Mouse (Mus musculus): ENCODE measurements at regions not wholly inside any gene's neighbourhood (a gene's known extent, or its start where the extent isn't known, plus 50 kb on each side); places are given as distances from the start of the nearest gene placed in this dataset.
A peak's percentile ranks its signal among the peaks of the same experiment; 100 is the strongest.

DNA sequence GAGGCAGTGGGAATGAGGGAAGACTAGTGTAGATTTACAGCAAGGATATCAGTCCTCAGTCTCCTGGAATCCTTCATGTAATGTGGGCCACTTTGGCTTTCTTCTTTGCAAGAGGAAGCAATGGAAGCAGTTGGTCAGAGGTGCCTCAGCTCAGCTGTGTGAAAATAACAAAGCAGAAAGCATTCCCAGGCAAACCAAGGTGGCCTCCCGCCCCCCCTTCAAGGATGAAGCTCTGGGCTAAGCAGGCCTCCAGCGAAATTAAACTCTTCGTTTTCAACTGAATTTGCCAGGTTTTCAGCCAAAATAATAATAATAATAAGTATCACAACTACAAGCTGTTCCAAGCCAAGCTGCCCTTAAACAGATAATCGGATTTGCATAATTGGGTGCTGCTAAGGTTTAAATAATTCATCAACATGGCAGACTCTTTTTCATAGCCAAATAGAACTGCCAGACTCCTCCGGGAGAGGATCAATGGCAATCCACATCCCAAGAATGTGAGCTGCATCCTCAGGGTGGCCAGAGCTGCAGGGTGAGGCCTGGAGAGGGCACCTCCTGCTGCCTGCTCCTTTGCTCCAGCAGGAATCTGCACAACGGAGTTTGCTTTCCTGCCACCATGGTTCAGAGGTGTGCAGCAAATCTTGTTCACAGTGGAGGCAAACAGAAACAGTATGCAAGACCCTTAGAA lies 585.9 kb downstream of the Cdk5rap2 start:
- no peaks in the 10 kb centered on the region for H3K27me3 ChIP-seq (ENCODE audit: insufficient read depth, low read length)
- H3K4me2 ChIP-seq (ENCODE audit: low read depth, low read length), result no peak overlapping the region
- no peaks in the 10 kb centered on the region for H3K4me1 ChIP-seq (ENCODE audit: insufficient read depth, low read length)
- no peak overlapping the region for H3K4me3 ChIP-seq (ENCODE audit: low read length)
- 20% methylated on average over 6 of the region's 6 CpGs for WGBS
- H3K9ac ChIP-seq (replicated peaks; ENCODE audit: low read length), result no peak overlapping the region
- no peaks in the 10 kb centered on the region for H3K36me3 ChIP-seq (ENCODE audit: insufficient read depth, low read length)
- no peak overlapping the region for H3K27ac ChIP-seq
- no peaks in the 10 kb centered on the region for H3K9me3 ChIP-seq (ENCODE audit: low read length)
- no peak for TF ChIP-seq CTCF (IDR thresholded peaks at IDR 0.05; ENCODE audit: low read depth)
- peak; percentile 5 for DNase-seq (ENCODE audit: low spot score)
- 0 out of 2 replicates have a peak, but pooled peaks have one; percentile 35 for ATAC-seq

DNA sequence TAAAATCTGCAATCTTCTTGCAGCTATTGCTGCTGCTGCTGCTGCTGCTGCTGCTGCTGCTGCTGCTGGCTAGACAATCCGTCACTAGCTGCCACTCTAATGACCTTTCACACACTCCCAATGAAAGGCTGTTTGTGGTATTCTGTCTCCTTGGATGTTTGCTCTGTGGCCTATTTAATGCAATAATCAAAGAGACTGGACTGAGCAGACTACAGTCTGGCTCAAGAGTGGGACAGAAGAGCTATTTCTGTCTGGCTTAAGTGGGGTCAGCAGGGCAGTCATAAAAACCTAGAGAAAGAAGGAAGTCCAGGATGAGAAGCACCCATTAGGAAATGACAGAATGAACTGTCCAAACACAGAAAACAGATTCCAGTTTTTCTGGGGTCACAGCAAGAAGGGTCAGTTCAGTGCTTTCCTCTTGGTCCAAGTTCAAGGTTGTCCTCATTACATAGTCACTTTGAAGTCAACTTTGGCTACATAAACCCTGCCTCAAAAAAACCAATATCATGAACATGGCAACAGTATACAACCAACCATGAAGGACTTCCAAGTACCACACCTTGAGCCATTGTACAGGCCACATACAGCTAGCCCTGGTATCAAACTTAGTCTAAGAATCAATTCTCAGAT lies 586.8 kb downstream of the Cdk5rap2 start:
- no peaks in the 10 kb centered on the region for H3K27me3 ChIP-seq (ENCODE audit: insufficient read depth, low read length)
- no peak overlapping the region for H3K9ac ChIP-seq (replicated peaks; ENCODE audit: low read length)
- WGBS, result 19% methylated on average over 1 of the region's 1 CpGs
- H3K27ac ChIP-seq, result no peak overlapping the region
- no peaks in the 10 kb centered on the region for H3K9me3 ChIP-seq (ENCODE audit: low read length)
- no peak overlapping the region for H3K4me3 ChIP-seq (ENCODE audit: low read length)
- ATAC-seq (no peak), DNase-seq (ENCODE audit: low spot score) (no peak)
- TF ChIP-seq CTCF (IDR thresholded peaks at IDR 0.05; ENCODE audit: low read depth), result no peak
- no peaks in the 10 kb centered on the region for H3K36me3 ChIP-seq (ENCODE audit: insufficient read depth, low read length)
- H3K4me1 ChIP-seq (ENCODE audit: insufficient read depth, low read length), result no peaks in the 10 kb centered on the region
- H3K4me2 ChIP-seq (ENCODE audit: low read depth, low read length), result no peak overlapping the region

DNA sequence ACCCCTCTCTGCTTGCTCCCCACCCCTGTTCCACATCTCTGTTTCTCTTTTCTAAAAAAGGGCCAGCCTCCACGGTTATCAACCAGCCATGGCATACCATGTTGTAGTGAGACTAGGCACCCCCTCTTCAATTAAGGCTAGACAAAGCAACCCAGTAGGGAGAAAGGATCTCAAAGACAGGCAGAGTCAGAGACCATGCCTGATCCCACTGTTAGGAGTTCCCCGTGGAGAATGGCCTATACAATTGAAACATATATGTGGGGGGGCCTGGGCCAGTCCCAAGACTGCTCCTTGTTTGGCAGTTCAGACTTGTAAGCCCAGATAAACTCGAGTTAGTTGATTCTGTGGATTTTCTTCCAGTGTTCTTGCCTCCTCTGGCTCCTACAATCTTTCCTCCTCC lies 591.4 kb downstream of the Cdk5rap2 start:
- Histone ChIP-seq H3K27me3 (ENCODE audit: insufficient read depth, low read length) (no peaks in the 10 kb centered on the region), H3K4me3 (ENCODE audit: low read length) (no peak overlapping the region), H3K4me2 (ENCODE audit: low read depth, low read length) (no peak overlapping the region), H3K27ac (no peak overlapping the region), H3K9me3 (ENCODE audit: low read length) (no peaks in the 10 kb centered on the region), H3K4me1 (ENCODE audit: insufficient read depth, low read length) (no peaks in the 10 kb centered on the region), H3K36me3 (ENCODE audit: insufficient read depth, low read length) (no peaks in the 10 kb centered on the region), H3K9ac (replicated peaks; ENCODE audit: low read length) (no peak overlapping the region)
- no peak for ATAC-seq
- WGBS, result 10% methylated on average over 3 of the region's 3 CpGs
- no peak for TF ChIP-seq CTCF (IDR thresholded peaks at IDR 0.05; ENCODE audit: low read depth)
- DNase-seq (ENCODE audit: low spot score), result no peak

DNA sequence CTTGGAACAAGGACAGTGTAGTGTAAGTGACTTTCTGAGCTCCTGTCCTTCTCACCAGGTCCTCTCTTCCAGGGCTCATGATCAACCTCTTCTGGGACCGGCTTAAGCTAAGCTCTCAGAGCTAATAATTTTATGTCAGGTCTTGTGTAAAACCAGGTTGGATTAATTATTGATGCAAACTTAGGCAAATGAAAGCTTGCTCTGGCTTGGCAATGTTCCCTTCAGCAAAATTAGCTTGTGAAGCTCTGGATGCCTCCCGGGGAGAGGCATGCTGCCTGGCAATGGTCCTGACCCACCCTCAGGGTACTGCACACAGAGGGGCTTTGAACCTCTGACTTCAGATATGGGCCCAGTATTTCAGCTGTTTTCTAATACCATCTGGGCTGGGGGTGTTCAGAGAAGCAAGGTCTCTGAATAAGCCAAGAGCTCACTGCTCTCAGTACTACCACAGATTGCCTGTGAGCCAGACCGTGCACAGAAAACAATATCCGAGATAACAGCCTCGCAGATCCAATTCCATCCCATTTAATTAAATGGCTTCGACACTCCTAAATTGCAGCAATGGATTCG lies 624.7 kb downstream of the Cdk5rap2 start:
- H3K27me3 ChIP-seq (ENCODE audit: insufficient read depth, low read length), result no peaks in the 10 kb centered on the region
- no peak for ATAC-seq
- no peaks in the 10 kb centered on the region for H3K36me3 ChIP-seq (ENCODE audit: insufficient read depth, low read length)
- no peak for TF ChIP-seq CTCF (IDR thresholded peaks at IDR 0.05; ENCODE audit: low read depth)
- no peaks in the 10 kb centered on the region for H3K4me1 ChIP-seq (ENCODE audit: insufficient read depth, low read length)
- DNase-seq (ENCODE audit: low spot score), result peak; percentile 3
- H3K9me3 ChIP-seq (ENCODE audit: low read length), result no peaks in the 10 kb centered on the region
- no peak overlapping the region for H3K27ac ChIP-seq
- no peak overlapping the region for H3K4me3 ChIP-seq (ENCODE audit: low read length)
- 59% methylated on average over 7 of the region's 7 CpGs for WGBS
- H3K9ac ChIP-seq (replicated peaks; ENCODE audit: low read length), result no peak overlapping the region
- H3K4me2 ChIP-seq (ENCODE audit: low read depth, low read length), result no peak overlapping the region

GRCm38 (mm10) chr4:69781258-69781657 lies 629.0 kb downstream of the Cdk5rap2 start:
- Histone ChIP-seq H3K4me1 (ENCODE audit: insufficient read depth, low read length) (no peaks in the 10 kb centered on the region), H3K4me3 (ENCODE audit: low read length) (no peak overlapping the region), H3K9me3 (ENCODE audit: low read length) (no peaks in the 10 kb centered on the region), H3K4me2 (ENCODE audit: low read depth, low read length) (peak overlapping the region; percentile 11; the same call in 1 of the 2 replicates), H3K9ac (replicated peaks; ENCODE audit: low read length) (no peak overlapping the region), H3K27me3 (ENCODE audit: insufficient read depth, low read length) (no peaks in the 10 kb centered on the region), H3K27ac (no peak overlapping the region), H3K36me3 (ENCODE audit: insufficient read depth, low read length) (no peaks in the 10 kb centered on the region)
- DNase-seq (ENCODE audit: low spot score) (peak; percentile 24), ATAC-seq (no peak)
- WGBS, result 47% methylated on average over 8 of the region's 8 CpGs
- no peak for TF ChIP-seq CTCF (IDR thresholded peaks at IDR 0.05; ENCODE audit: low read depth)

DNA sequence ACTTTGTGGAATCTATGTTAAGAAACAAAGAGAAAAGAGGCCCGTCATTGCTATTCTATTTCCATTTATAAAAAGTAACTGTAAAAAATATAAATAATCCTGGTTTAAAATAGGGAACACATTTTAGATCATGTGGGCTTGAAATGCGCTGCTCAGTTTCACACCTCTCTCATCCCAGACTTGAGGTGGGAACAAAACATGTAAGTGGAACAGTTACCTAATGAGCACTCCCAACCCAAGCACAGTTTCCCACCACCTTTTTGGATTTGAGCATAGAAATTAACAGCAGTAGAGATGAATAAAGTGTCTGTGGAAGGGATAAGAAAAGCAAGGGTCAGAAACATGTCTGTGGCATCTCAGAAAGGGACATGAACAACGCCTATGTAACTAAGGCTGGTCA lies 648.4 kb downstream of the Cdk5rap2 start:
- TF ChIP-seq CTCF (IDR thresholded peaks at IDR 0.05; ENCODE audit: low read depth), result no peak
- Histone ChIP-seq H3K36me3 (ENCODE audit: insufficient read depth, low read length) (no peaks in the 10 kb centered on the region), H3K27me3 (ENCODE audit: insufficient read depth, low read length) (no peaks in the 10 kb centered on the region), H3K9ac (replicated peaks; ENCODE audit: low read length) (no peak overlapping the region), H3K4me1 (ENCODE audit: insufficient read depth, low read length) (no peaks in the 10 kb centered on the region), H3K4me2 (ENCODE audit: low read depth, low read length) (no peak overlapping the region), H3K4me3 (ENCODE audit: low read length) (no peak overlapping the region), H3K9me3 (ENCODE audit: low read length) (no peaks in the 10 kb centered on the region), H3K27ac (no peak overlapping the region)
- no peak for ATAC-seq
- no peak for DNase-seq (ENCODE audit: low spot score)
- WGBS, result 87% methylated on average over 3 of the region's 3 CpGs

DNA sequence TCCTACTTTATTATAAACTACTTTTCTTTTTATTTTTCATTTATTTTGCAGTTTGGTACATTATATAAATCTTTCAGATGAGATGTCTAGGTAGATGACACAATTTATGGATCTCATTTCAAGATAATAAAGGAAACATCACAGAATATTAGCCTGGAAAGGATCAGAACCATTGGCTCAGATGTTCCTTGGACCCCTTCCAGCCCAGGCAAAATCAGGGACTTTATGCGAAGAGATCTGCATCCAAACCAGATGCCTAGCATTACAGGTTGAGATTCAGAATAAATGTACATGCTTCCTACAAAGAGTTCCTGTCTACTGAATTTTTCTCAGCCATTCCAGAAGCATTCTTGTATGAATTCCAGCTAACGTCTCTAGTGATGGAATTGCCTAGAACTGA lies 650.6 kb downstream of the Cdk5rap2 start:
- Histone ChIP-seq H3K27me3 (ENCODE audit: insufficient read depth, low read length) (no peaks in the 10 kb centered on the region), H3K4me2 (ENCODE audit: low read depth, low read length) (no peak overlapping the region), H3K4me3 (ENCODE audit: low read length) (no peak overlapping the region), H3K27ac (no peak overlapping the region), H3K9ac (replicated peaks; ENCODE audit: low read length) (no peak overlapping the region), H3K9me3 (ENCODE audit: low read length) (no peaks in the 10 kb centered on the region), H3K4me1 (ENCODE audit: insufficient read depth, low read length) (no peaks in the 10 kb centered on the region), H3K36me3 (ENCODE audit: insufficient read depth, low read length) (no peaks in the 10 kb centered on the region)
- no peak for DNase-seq (ENCODE audit: low spot score)
- 75% methylated on average over 2 of the region's 2 CpGs for WGBS
- no peak for ATAC-seq
- TF ChIP-seq CTCF (IDR thresholded peaks at IDR 0.05; ENCODE audit: low read depth), result no peak

Measured in hindbrain, postnatal 0 days (tissue).